21 mouse cellular contexts compared by ENCODE assay signal in the genomic region with DNA sequence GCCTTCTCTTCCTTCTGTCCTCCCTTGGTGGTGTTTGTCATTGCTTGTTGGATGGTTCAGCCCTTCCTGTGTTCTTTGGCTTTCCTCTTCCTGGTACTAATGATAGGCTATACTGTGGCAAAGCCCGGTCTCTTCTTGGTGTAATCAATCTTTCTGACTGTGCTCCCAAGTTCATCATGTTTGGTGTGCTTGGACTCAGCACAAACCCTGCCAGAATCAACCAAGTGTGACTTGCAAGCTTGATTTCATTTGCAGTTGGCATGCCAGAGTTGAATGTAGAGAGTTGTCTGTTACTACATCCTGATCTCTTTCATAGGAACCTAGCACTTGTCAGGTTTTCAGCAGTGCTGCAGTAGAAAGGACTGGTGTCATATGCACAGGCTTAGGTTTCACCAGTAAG.
"Had no signal": no experiment of that assay in that cellular context is flagged by ENCODE, and none has a peak within 500 bp of the region (broad histone marks: within the 10 kb centered on the region; RNA-seq: fewer than 3 reads in every experiment).

No protein-coding gene starts in this region.

- H3K4me1 ChIP-seq: liver, embryonic 12.5 days; liver, embryonic 15.5 days; lung, embryonic 15.5 days; megakaryocyte, embryonic 14.5 days; midbrain, embryonic 10.5 days had no signal

- H3K27ac ChIP-seq: layer of hippocampus, adult 2 months; liver, embryonic 12.5 days; liver, embryonic 15.5 days; lung, embryonic 15.5 days; midbrain, embryonic 10.5 days; midbrain, embryonic 13.5 days; neural tube, embryonic 13.5 days had no signal

- H3K9me3 ChIP-seq: liver, embryonic 12.5 days; liver, embryonic 15.5 days; lung, embryonic 15.5 days; megakaryocyte, embryonic 14.5 days; midbrain, embryonic 10.5 days; midbrain, embryonic 13.5 days; neural tube, embryonic 13.5 days had no signal

- H3K9ac ChIP-seq: liver, embryonic 12.5 days; liver, embryonic 15.5 days; lung, embryonic 15.5 days; midbrain, embryonic 13.5 days; neural tube, embryonic 13.5 days had no signal

- DNase-seq: kidney, postnatal 25 days; layer of hippocampus, adult 9-11 months; lung, adult 18-20 months; lung, postnatal 10 days; lung, postnatal 36 days; retina, postnatal 1 day; right cerebral cortex, postnatal 25 days; thymus, adult 18-20 months; thymus, postnatal 36 days had no signal

- H3K36me3 ChIP-seq: liver, embryonic 12.5 days; liver, embryonic 15.5 days; lung, embryonic 15.5 days; midbrain, embryonic 10.5 days; midbrain, embryonic 13.5 days; neural tube, embryonic 13.5 days had no signal

- H3K4me3 ChIP-seq: layer of hippocampus, adult 2 months; liver, embryonic 12.5 days; liver, embryonic 15.5 days; lung, embryonic 15.5 days; megakaryocyte, embryonic 14.5 days; midbrain, embryonic 10.5 days; midbrain, embryonic 13.5 days; myocyte; neural tube, embryonic 13.5 days had no signal

- ATAC-seq: inflammation-experienced regulatory T-cells, adult 6 months; intestine, embryonic 16.5 days; liver, embryonic 12.5 days; midbrain, embryonic 13.5 days; midbrain, embryonic 16.5 days had no signal

- H3K4me2 ChIP-seq: liver, embryonic 12.5 days; liver, embryonic 15.5 days; lung, embryonic 15.5 days; midbrain, embryonic 13.5 days; neural tube, embryonic 13.5 days had no signal

- H3K27me3 ChIP-seq: liver, embryonic 12.5 days; liver, embryonic 15.5 days; lung, embryonic 15.5 days; midbrain, embryonic 13.5 days; neural tube, embryonic 13.5 days had no signal
